Mouse (Mus musculus): Measurements from ENCODE around the gene Txnip. TPM values are rescaled to one million over a fixed set of nuclear protein-coding genes. Genes with fewer than 3 reads are reported as not detected.

Gene Txnip
- polyA plus RNA-seq, 1 experiment: 719 TPM

GRCm38 (mm10) chr3:96593790-96594560 is 36.2 kb downstream of the Txnip start, which contains the start of gene Polr3gl:
Gene Polr3gl (minus strand): TSS chr3:96594181.
- WGBS: 1% methylated on average over 38 of the region's 38 CpGs
- H3K36me3 ChIP-seq (ENCODE audit: control insufficient read depth, insufficient read depth, low read length): no peaks in the 10 kb centered on the region
- TF ChIP-seq POLR2A (IDR thresholded peaks at IDR 0.05; ENCODE audit: control insufficient read depth, extremely low read depth, insufficient read depth, low read length, poor library complexity): peak; percentile 63; the same call in 1 of the 2 replicates
- 0 out of 2 replicates have a peak, but pooled peaks have one; percentile 49 for TF ChIP-seq CTCF (IDR thresholded peaks at IDR 0.05; ENCODE audit: borderline replicate concordance, control insufficient read depth, extremely low read depth, insufficient read depth, low read length, poor library complexity)
- H3K4me1 ChIP-seq (replicated peaks; ENCODE audit: control insufficient read depth, insufficient read depth, low read length): peaks cover 29% of the 10 kb centered on the region
- peak within 1 kb of the TSS; percentile 27; the same call in 1 of the 2 replicates for H3K27ac ChIP-seq (ENCODE audit: control insufficient read depth, insufficient read depth, low read length)
- H3K27me3 ChIP-seq (ENCODE audit: control insufficient read depth, insufficient read depth, low read length): peaks cover 29% of the 10 kb centered on the region; the same call in 1 of the 2 replicates
- H3K4me3 ChIP-seq (ENCODE audit: control insufficient read depth, insufficient read depth, low read length): peak within 1 kb of the TSS; percentile 94
- DNase-seq: peak; percentile 96

- DNase-seq: no peak
- H3K4me1 ChIP-seq (replicated peaks; ENCODE audit: control insufficient read depth, insufficient read depth, low read length): peaks cover 29% of the 10 kb centered on the region
- WGBS: 95% methylated on average over 5 of the region's 5 CpGs
Observed at GRCm38 (mm10) chr3:96594851-96595250, 37.1 kb downstream of the Txnip start.

GRCm38 (mm10) chr3:96595661-96596060 is 37.9 kb downstream of the Txnip start:
- 57% methylated on average over 6 of the region's 6 CpGs for WGBS
- peaks cover 30% of the 10 kb centered on the region for H3K4me1 ChIP-seq (replicated peaks; ENCODE audit: control insufficient read depth, insufficient read depth, low read length)
- no peak overlapping the region for H3K4me3 ChIP-seq (ENCODE audit: control insufficient read depth, insufficient read depth, low read length)
- no peaks in the 10 kb centered on the region for H3K36me3 ChIP-seq (ENCODE audit: control insufficient read depth, insufficient read depth, low read length)
- H3K27ac ChIP-seq (ENCODE audit: control insufficient read depth, insufficient read depth, low read length): no peak overlapping the region
- H3K27me3 ChIP-seq (ENCODE audit: control insufficient read depth, insufficient read depth, low read length): peaks cover 35% of the 10 kb centered on the region; the same call in 1 of the 2 replicates
- TF ChIP-seq POLR2A (IDR thresholded peaks at IDR 0.05; ENCODE audit: control insufficient read depth, extremely low read depth, insufficient read depth, low read length, poor library complexity) (no peak), CTCF (IDR thresholded peaks at IDR 0.05; ENCODE audit: borderline replicate concordance, control insufficient read depth, extremely low read depth, insufficient read depth, low read length, poor library complexity) (no peak)
- DNase-seq: no peak

More at GRCm38 (mm10) chr3:96594851-96595250, 37.1 kb downstream of the Txnip start:
- no peak overlapping the region for H3K27ac ChIP-seq (ENCODE audit: control insufficient read depth, insufficient read depth, low read length)
- peaks cover 32% of the 10 kb centered on the region; the same call in 1 of the 2 replicates for H3K27me3 ChIP-seq (ENCODE audit: control insufficient read depth, insufficient read depth, low read length)
- TF ChIP-seq CTCF (IDR thresholded peaks at IDR 0.05; ENCODE audit: borderline replicate concordance, control insufficient read depth, extremely low read depth, insufficient read depth, low read length, poor library complexity) (no peak), POLR2A (IDR thresholded peaks at IDR 0.05; ENCODE audit: control insufficient read depth, extremely low read depth, insufficient read depth, low read length, poor library complexity) (no peak)
- H3K36me3 ChIP-seq (ENCODE audit: control insufficient read depth, insufficient read depth, low read length): no peaks in the 10 kb centered on the region
- H3K4me3 ChIP-seq (ENCODE audit: control insufficient read depth, insufficient read depth, low read length): no peak overlapping the region

- no peak for DNase-seq
- Histone ChIP-seq H3K4me1 (replicated peaks; ENCODE audit: control insufficient read depth, insufficient read depth, low read length) (peaks cover 31% of the 10 kb centered on the region), H3K27ac (ENCODE audit: control insufficient read depth, insufficient read depth, low read length) (no peak within 1 kb of the TSS)
Observed at GRCm38 (mm10) chr3:96596228-96596707, 38.5 kb downstream of the Txnip start, which contains the start of gene Ankrd34a. Gene Ankrd34a (plus strand): TSS chr3:96596636.

GRCm38 (mm10) chr3:96596855-96597254 is 39.1 kb downstream of the Txnip start:
- DNase-seq: no peak
- TF ChIP-seq CTCF (IDR thresholded peaks at IDR 0.05; ENCODE audit: borderline replicate concordance, control insufficient read depth, extremely low read depth, insufficient read depth, low read length, poor library complexity) (no peak), POLR2A (IDR thresholded peaks at IDR 0.05; ENCODE audit: control insufficient read depth, extremely low read depth, insufficient read depth, low read length, poor library complexity) (no peak)
- Histone ChIP-seq H3K27me3 (ENCODE audit: control insufficient read depth, insufficient read depth, low read length) (peaks cover 35% of the 10 kb centered on the region; the same call in 1 of the 2 replicates), H3K36me3 (ENCODE audit: control insufficient read depth, insufficient read depth, low read length) (no peaks in the 10 kb centered on the region), H3K27ac (ENCODE audit: control insufficient read depth, insufficient read depth, low read length) (no peak overlapping the region), H3K4me1 (replicated peaks; ENCODE audit: control insufficient read depth, insufficient read depth, low read length) (peaks cover 34% of the 10 kb centered on the region), H3K4me3 (ENCODE audit: control insufficient read depth, insufficient read depth, low read length) (no peak overlapping the region)
- WGBS: 6% methylated on average over 12 of the region's 12 CpGs

More at GRCm38 (mm10) chr3:96596228-96596707, 38.5 kb downstream of the Txnip start, which contains the start of gene Ankrd34a:
- TF ChIP-seq POLR2A (IDR thresholded peaks at IDR 0.05; ENCODE audit: control insufficient read depth, extremely low read depth, insufficient read depth, low read length, poor library complexity) (no peak), CTCF (IDR thresholded peaks at IDR 0.05; ENCODE audit: borderline replicate concordance, control insufficient read depth, extremely low read depth, insufficient read depth, low read length, poor library complexity) (no peak)
- WGBS: 4% methylated on average over 23 of the region's 23 CpGs
- Histone ChIP-seq H3K27me3 (ENCODE audit: control insufficient read depth, insufficient read depth, low read length) (peaks cover 35% of the 10 kb centered on the region; the same call in 1 of the 2 replicates), H3K4me3 (ENCODE audit: control insufficient read depth, insufficient read depth, low read length) (peak within 1 kb of the TSS; percentile 19; the same call in 1 of the 2 replicates), H3K36me3 (ENCODE audit: control insufficient read depth, insufficient read depth, low read length) (no peaks in the 10 kb centered on the region)

- peaks cover 34% of the 10 kb centered on the region for H3K4me1 ChIP-seq (replicated peaks; ENCODE audit: control insufficient read depth, insufficient read depth, low read length)
- peak overlapping the region; percentile 19; the same call in 1 of the 2 replicates for H3K4me3 ChIP-seq (ENCODE audit: control insufficient read depth, insufficient read depth, low read length)
- H3K27me3 ChIP-seq (ENCODE audit: control insufficient read depth, insufficient read depth, low read length): peaks cover 35% of the 10 kb centered on the region; the same call in 1 of the 2 replicates
- TF ChIP-seq CTCF (IDR thresholded peaks at IDR 0.05; ENCODE audit: borderline replicate concordance, control insufficient read depth, extremely low read depth, insufficient read depth, low read length, poor library complexity): no peak
- TF ChIP-seq POLR2A (IDR thresholded peaks at IDR 0.05; ENCODE audit: control insufficient read depth, extremely low read depth, insufficient read depth, low read length, poor library complexity): no peak
- H3K36me3 ChIP-seq (ENCODE audit: control insufficient read depth, insufficient read depth, low read length): no peaks in the 10 kb centered on the region
- no peak for DNase-seq
- no peak overlapping the region for H3K27ac ChIP-seq (ENCODE audit: control insufficient read depth, insufficient read depth, low read length)
- WGBS: under 1% methylated on average over 40 of the region's 40 CpGs
Observed at GRCm38 (mm10) chr3:96597435-96597891, 39.7 kb downstream of the Txnip start.
